Mouse (Mus musculus) MN1 (cell line): ENCODE data around the gene Pik3r6.

Experiments used
- DNase-seq: peaks from one replicate; pipeline ENCODE4 v3.0.0-alpha.2; 2016; ENCODE audit warnings: low spot score

Pik3r6 gene

GRCm38 (mm10) chr11:68487720-68488119, 15.1 kb upstream of the Pik3r6 start:
- no peak for DNase-seq

DNA sequence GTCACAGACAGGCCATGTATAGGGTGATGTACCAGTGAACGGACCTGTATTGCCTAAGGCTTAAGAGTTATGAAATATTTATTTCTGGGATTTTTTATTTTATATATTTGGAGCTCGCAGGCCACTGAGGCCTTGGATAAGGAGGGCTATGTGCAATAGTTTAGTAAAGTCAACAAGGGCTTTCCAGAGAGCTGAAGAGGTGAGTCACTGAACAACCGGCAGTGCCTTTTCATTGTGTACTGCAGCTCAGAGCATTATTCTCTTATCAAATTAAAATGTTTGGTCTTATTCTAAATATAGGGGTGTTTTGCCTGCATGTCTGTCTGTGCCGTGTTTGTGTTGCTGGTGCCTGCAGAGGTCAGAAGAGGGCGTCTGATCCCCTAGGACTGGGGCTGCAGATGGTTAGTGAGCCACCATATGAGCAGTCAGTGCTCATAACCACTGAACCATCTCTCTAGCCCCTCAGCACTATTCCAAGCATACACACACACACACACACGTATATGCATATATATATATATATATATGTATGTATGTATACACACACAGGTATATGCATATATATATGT, 14.5 kb upstream of the Pik3r6 start:
- no peak for DNase-seq

DNA sequence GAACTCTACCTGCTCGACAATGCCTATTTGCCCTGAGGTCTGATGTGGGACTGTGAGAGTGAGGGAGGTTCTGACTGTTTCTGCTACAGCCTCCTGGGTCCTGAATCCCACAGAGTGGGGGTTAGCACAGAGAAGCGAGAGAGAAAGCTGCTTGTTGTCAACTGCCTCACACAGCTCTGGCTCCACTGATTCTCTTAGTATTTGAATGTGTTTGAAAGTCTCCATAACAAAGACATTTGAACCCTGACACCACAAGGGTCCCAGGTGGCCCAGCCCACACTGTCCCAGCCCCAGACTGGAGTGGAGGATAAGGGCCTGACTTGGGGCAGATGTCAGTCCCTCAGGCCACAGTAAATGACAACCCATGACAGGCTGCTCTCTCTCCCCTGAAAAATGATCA, 13.6 kb upstream of the Pik3r6 start:
- no peak for DNase-seq

GRCm38 (mm10) chr11:68492592-68492991, 10.2 kb upstream of the Pik3r6 start:
- no peak for DNase-seq

DNA sequence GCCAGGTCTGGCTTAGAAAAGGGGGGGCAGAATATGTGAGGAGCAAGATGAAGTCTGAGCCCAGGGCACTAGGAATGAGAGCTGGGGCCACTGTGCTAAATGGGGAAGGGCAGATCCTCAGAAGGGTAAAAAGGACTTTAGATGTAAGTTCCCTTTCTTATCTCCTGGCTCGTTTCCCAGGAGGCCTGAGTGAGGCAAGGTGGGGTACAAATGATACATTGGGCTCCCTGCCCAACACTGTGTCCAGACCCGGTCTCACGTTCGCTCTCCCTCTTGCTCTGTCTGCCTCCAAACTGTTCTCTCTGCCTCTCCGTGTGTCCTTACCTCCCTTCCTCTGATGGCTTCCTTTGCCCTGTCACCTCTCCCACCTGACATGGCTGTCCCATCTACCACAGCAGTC, 9.1 kb upstream of the Pik3r6 start:
- no peak for DNase-seq

- DNase-seq, result no peak
These were observed 5.7 kb upstream of the Pik3r6 start for GRCm38 (mm10) chr11:68497081-68497480.

- no peak for DNase-seq
These were observed 4.3 kb upstream of the Pik3r6 start for GRCm38 (mm10) chr11:68498517-68498916.

GRCm38 (mm10) chr11:68498999-68499699, 3.7 kb upstream of the Pik3r6 start:
- DNase-seq, result no peak

- no peak for DNase-seq
These were observed 1.9 kb upstream of the Pik3r6 start for GRCm38 (mm10) chr11:68500949-68501350.

DNA sequence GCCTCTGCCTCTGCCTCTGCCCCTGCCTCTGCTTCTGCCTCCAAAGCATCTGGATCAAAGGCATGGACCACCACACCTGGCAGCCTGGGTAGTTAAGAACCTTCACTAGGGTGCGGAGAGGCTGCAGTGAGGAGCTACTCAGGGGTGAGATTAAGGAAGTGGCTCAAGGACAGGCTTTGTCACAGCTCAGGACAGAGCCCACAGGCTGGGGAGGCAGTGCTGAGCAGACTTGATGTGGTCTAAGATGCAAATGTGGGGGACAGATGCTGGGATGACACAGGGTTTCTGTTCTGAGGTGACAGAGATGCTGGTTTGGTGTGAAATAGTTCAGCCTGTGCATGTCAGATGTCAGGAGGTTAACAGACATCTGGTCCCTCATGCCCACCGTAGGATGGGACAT, 411 bp upstream of the Pik3r6 start:
- no peak for DNase-seq

DNA sequence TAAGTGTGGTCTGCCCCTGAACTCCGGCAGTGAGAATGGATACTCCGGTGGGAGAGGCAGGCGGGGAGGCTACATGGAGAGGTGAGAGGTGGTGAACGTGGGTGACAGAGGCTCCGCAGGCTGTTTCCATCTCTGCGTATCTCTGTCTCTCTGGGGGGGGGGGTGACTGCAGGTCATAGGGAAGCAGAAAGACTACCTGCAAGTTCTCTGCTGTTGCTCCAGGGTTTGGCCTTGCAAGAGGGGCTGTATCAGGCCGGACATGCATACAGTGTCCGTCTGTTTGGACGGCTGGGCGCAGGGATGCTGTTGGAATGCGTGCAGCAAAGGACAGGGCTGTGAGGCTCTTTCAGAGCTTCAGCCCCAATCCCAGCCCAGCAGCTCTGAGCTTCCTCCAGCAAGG, 2.1 kb downstream of the Pik3r6 start:
- no peak for DNase-seq

DNA sequence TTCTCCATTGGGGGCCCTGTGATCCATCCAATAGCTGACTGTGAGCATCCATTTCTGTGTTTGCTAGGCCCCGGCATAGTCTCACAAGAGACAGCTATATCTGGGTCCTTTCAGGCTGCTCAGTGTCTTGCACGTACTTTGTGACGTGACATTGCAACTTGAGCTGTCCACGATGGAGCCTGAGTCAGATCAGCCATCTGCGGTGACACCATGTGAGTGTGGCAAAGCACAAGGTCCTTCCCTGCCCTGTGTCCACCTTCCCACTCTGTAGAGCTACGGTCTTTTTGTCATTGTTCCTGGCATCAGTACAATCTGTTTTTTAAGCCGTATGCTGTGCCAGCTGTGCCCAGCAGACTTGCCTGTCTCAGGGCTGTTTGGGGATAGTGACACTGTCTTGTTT, 4.4 kb downstream of the Pik3r6 start:
- DNase-seq, result no peak

DNA sequence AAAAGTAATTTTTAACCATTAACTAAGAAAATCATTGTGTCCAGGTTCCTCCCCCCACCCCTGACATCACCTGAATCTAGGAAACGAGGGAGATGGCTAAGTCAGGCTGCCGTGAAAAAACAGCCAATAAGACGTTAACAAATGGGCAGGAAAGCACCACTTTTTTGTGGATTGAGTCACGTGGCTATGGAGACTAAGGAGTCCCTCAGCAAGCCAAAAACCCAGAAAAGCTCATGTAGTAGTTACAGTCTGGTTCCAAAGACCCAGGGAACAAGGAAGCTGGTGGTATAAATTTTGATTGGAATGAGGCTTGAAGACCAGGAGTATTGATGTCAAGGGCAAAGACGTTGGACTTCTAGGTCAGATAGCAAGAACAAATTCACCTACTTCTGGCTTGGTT, 5.8 kb downstream of the Pik3r6 start:
- DNase-seq, result no peak

- no peak for DNase-seq
These were observed 6.4 kb downstream of the Pik3r6 start for GRCm38 (mm10) chr11:68509194-68509593.

GRCm38 (mm10) chr11:68513969-68514368, 11.2 kb downstream of the Pik3r6 start:
- DNase-seq, result no peak

DNA sequence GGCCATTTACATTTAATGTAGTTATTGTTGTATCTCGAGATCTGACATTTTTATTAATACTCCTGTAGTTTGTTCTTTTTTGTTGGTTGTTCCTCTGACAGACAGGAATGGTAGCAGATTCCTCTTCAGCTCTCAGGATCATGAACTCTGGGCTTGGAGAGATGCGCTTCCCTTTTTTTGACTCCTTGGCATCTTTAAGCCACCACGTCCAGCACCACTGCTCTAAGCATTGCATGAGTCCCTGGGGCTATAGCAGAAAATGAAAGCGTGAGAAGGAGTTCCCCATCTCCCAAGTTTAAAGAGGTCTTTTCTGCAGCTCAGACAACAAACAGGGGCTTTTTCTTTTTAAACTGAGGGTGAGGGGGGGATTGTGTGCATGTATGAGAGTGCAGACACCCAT, 16.5 kb downstream of the Pik3r6 start:
- DNase-seq, result no peak

DNA sequence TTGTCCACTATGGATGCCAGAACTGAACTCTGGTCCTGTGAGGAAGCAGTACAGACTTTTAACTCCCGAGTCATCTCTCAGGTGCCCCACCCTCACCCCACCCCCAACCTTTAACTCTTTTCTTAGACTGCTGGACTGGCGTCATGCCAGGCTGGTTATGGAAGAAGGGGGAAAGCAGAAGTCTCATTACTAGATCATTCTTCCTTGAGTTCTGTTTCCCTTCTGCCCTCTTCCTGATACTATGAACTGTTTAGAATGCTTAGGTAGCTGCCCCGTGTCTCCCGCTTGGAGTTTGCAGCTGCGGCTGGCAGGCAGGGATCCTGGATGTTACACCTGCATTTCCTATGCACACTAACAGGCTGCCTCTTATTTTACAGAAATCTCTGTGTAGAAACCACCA, 17.0 kb downstream of the Pik3r6 start:
- DNase-seq, result no peak

DNA sequence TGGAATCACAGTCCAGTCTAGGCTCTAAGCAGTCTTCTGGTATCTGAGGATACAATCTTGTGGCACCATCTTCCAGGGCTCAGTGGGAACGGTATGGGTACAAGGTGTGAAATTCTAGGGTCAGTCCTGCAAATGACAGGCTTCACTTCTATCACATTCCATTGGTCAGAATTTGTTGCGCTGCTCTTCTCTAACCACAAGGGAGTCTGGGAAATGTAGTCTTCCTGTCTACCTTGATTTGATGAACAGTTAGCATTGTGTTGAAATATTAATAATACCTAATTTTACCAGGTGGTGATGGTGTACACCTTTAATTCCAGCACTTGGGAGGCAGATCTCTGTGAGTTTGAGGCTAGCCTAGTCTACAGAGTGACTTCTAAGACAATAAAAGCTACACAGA, 17.6 kb downstream of the Pik3r6 start:
- DNase-seq, result no peak

GRCm38 (mm10) chr11:68521352-68521751, 18.5 kb downstream of the Pik3r6 start:
- DNase-seq, result no peak

DNA sequence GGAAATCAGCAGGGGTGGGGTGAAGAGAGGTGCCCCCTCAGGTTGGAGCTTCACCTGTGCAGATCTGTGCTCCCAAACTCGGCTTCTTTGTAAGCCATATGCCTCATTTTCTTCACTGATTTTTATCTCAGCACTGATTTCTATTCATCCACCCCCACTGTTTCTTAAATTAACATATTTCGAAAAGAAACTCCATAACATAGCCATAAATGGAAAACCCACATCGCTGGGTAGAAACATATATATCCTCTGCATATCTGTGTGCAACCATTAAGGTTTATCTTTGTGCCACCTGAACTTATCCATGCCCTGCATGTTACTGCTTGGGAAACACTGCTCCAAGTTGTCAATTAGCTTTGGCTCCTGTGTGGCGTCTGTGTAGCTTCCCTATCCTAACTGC, 23.6 kb downstream of the Pik3r6 start:
- no peak for DNase-seq

DNA sequence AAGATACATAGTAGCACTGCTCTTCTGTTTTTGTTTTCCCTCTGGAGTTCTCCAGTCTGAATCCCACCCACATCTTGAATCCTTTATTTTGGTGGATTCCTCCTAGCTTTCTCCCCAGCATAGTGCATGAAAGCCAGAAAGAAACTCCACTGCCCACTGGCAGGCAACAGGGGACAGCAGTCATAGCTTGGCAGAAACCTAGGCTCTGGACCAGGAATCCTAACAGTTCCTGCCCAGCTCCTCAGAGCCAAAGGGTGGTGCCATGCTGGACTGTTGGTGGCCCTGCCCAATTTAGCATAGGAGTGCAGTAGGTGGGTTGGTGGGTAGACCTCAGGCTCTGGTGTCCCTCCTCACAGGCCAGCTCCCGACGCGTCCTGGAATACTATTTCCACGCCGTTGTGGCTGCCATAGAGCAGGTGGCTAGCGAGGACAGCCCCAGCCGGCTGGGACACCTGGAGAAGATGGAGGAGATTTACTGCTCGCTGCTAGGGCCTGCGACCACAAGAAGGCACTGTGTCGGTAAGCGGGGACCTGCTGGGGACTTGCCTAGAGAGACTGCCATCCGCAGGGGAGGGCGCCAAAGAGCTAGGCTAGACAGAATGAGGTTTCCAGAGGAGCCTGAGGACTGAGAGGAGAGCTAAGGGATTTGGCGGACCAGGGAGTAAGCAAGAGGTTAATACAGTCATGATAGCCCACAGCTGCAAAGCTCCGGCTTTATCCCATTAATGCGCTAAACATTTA, 28.4 kb downstream of the Pik3r6 start:
- DNase-seq, result no peak

- no peak for DNase-seq
These were observed 29.2 kb downstream of the Pik3r6 start for GRCm38 (mm10) chr11:68531941-68532535.

DNA sequence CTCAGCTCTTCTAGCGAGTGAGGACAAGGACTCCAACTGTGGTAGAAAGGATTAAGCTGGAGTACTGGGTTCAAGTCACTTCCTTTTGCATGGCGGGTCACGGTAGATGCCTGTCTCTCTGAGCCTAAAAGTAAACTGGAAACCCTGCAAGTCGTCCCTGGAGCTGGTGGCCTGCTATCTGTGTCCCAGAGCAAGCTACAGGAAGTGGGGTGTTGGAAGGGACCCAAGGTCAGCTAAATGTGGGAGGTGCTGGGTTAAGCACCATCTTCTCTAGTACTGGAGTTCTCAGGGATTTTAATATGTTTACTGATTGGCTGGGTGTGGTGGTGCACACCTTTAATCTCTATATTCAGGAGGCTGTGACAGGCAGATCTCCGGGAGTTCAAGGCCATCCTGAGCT, 30.0 kb downstream of the Pik3r6 start:
- DNase-seq, result no peak
